Mouse (Mus musculus) bone marrow, adult 2 months (tissue): Measurements from ENCODE around the gene Uchl5. TPM values are rescaled to one million over a fixed set of nuclear protein-coding genes. Genes with fewer than 3 reads are reported as not detected.

Experiments
- H3K27ac ChIP-seq: fragments of 200-500 bp; 2 replicates; pipeline ENCODE4 v1.5.1; 2012; ENCODE audit warnings: low read depth, mild to moderate bottlenecking, control low read depth, inconsistent platforms, low read length; ENCODE audit not compliant: control insufficient read depth, poor library complexity, insufficient read depth
- H3K4me1 ChIP-seq: fragments of 200-500 bp; 2 replicates; pipeline ENCODE4 v1.6.1; 2011; ENCODE audit warnings: low read length; ENCODE audit not compliant: control insufficient read depth, insufficient read depth
- H3K4me3 ChIP-seq: fragments of 200-500 bp; replicated peaks from 2 replicates; pipeline ENCODE3; 2011; ENCODE audit warnings: mild to moderate bottlenecking, low read depth, low read length, control low read depth; ENCODE audit not compliant: control insufficient read depth
- CTCF ChIP-seq: fragments of 200-500 bp; IDR thresholded peaks from 2 replicates; pipeline ENCODE4 v1.5.1; 2011; ENCODE audit warnings: low read length, control low read depth; ENCODE audit not compliant: control insufficient read depth, insufficient read depth
- POLR2A ChIP-seq: fragments of 200-500 bp; IDR thresholded peaks from 2 replicates; pipeline ENCODE4 v1.6.1; 2011; ENCODE audit warnings: low read depth, mild to moderate bottlenecking, control low read depth, low read length, borderline replicate concordance; ENCODE audit not compliant: control insufficient read depth
- WGBS: fragments of 180-500 bp; shearing (Covaris S2); methylation state at CpG from one replicate; pipeline ENCODE4 v1.1.7; 2018; 5-methylcytosine and 5-hydroxymethylcytosine counted together
- polyA plus RNA-seq: library from polyadenylated mRNA; stranded (reverse); fragments of >200 nt; gene quantifications from 2 replicates; pipeline ENCODE4 v1.2.4, GENCODE M21; 2011; ENCODE audit warnings: low replicate concordance; ENCODE audit not compliant: missing spikeins, insufficient read depth, insufficient read length

The Uchl5 gene
- polyA plus RNA-seq, 1 experiment, result 90.7 TPM

DNA sequence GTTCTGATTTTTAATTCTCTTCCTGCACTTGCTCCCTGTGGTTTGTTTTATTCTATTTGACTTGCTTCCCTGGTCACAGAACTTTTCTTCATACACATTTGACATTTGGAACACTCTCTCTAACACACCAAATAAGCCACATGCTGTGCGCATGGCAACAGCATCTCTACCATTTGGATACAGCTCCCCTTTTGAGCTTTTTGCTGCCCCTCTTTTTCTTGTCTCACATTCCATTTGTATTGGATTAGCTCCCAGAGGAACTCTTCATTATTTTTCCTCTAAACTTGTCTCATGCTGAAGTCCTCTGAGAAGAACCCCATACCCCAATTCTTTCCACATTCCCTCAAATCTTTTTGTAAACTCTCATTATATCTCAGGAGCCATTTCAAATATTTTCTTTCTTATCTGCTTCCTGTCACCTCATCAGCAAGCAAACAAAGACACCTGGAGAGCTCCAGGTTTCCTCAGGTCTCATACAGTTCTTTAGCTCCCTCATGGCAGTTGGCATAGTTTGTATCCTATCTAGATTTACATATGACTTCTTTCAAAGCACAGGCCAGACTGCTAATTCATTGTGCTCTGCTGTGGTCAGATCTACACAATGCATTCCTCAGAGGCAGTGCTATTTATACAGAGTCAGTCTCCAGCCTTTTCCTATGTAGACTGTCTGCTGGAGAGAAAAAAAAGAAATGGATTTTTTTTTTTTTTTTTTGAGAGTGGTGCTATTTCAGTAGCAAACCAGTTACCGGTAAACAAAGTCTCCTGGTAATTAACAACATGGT lies 43.2 kb downstream of the Uchl5 start:
- no peak for TF ChIP-seq CTCF
- TF ChIP-seq POLR2A, result no peak
- Histone ChIP-seq H3K27ac (no peak overlapping the region), H3K4me3 (no peak overlapping the region), H3K4me1 (no peaks in the 10 kb centered on the region)
- WGBS, result 81% methylated on average over 2 of the region's 2 CpGs

DNA sequence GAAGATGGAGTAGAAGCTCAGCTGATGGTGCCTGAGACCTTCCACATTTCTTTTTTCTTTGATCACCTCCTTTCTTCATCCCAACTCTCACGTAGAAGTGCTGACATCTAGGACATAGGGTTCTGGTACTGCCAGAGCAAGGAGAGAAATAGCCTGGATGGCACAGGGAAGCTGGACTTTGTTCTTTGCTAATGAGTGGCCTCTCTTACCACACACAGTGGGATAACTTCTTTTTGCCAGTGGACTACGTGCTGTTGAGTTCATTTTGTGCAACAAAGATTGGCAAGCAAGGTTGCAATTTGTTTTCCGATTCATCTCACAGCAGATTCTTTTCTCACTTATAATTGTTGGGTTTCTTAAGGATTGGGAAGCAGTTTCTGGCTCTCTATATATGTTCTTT lies 45.6 kb downstream of the Uchl5 start:
- 67% methylated on average over 3 of the region's 3 CpGs for WGBS
- Histone ChIP-seq H3K4me3 (no peak overlapping the region), H3K27ac (no peak overlapping the region), H3K4me1 (no peaks in the 10 kb centered on the region)
- TF ChIP-seq POLR2A, result no peak
- no peak for TF ChIP-seq CTCF

DNA sequence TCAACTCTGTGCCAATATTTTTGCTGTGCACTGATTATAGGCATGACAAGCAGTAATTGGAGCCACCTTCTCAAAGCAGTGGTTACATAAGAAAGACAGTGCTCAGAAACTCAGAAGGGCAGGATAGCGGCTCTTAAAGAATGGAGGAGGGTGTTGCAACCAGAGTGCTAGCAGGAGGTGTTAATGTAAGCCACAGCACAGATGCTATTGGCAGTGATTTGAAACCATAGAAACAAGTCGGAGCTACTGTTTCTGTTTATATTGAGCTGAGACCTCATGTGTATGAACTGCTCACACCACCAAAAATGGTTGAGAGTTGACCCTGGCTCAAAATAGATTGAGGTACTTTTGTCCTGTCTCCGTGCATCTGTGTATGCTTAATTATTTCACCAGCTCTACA lies 53.6 kb downstream of the Uchl5 start:
- WGBS, result 78% methylated on average over 3 of the region's 3 CpGs
- no peak for TF ChIP-seq CTCF
- no peak for TF ChIP-seq POLR2A
- H3K27ac ChIP-seq, result no peak overlapping the region
- H3K4me3 ChIP-seq, result no peak overlapping the region
- no peaks in the 10 kb centered on the region for H3K4me1 ChIP-seq

DNA sequence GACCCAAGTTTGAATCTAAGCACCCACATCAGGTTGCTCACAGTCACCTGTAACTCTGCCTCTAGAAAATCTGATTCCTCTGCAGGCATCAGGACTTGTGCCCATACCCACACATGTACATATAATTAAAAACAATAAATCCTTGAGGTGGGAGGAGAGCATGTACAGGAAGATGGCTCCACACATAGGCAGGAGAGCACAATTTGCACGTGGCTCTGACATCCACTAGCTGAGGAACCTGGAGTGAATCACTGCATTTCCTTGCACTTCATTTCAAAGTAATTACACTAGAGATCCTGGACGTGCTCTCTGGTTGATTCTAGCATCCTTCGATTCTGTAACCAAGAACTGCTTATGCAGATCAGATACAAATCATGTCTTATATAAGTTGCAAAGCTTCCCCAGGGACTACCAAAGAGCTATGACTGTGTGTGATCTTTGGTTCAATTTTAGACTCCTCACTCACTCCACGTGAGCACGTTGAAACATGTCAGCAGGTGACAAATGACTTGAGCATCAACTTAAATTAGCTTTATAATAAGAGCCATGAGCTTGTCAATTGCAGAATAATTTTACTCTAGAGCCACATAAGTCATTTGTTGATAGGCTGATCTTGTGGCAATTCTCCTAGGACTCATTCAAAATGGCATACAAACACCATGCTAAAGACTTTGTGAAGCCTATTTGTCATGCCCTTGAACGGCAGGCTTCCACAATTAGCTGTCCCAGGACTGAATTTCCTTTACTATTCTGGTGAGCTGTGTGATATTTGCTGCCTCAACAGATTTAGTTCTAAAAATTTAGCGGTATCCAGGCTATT lies 59.5 kb downstream of the Uchl5 start:
- WGBS, result 68% methylated on average over 7 of the region's 7 CpGs
- no peak overlapping the region for H3K27ac ChIP-seq
- TF ChIP-seq POLR2A, result no peak
- TF ChIP-seq CTCF, result no peak

DNA sequence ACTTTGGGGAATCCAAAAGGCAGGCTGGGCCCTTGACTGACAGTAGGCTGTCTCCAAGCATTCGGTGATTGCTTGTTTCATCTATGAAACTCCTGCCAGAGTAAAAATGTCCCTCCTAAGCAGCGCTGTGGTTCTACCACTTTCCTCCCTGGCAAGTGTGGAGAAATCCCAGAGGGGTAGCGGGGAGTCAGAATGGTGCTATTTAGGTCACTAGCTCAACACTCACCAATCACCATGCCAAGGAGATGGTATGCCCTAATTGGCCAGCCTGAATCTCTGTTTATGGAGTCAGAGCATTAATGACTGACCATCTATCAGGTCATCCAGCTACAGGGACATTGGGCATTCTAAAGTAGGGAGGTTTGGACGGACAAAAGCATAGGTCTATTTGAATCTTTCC lies 60.6 kb downstream of the Uchl5 start:
- H3K4me1 ChIP-seq, result no peaks in the 10 kb centered on the region
- TF ChIP-seq CTCF (no peak), POLR2A (no peak)
- no peak overlapping the region for H3K27ac ChIP-seq
- H3K4me3 ChIP-seq, result no peak overlapping the region
- WGBS, result 82% methylated on average over 4 of the region's 4 CpGs

More for the DNA sequence above, 59.5 kb downstream of the Uchl5 start:
- Histone ChIP-seq H3K4me1 (no peaks in the 10 kb centered on the region), H3K4me3 (no peak overlapping the region)

DNA sequence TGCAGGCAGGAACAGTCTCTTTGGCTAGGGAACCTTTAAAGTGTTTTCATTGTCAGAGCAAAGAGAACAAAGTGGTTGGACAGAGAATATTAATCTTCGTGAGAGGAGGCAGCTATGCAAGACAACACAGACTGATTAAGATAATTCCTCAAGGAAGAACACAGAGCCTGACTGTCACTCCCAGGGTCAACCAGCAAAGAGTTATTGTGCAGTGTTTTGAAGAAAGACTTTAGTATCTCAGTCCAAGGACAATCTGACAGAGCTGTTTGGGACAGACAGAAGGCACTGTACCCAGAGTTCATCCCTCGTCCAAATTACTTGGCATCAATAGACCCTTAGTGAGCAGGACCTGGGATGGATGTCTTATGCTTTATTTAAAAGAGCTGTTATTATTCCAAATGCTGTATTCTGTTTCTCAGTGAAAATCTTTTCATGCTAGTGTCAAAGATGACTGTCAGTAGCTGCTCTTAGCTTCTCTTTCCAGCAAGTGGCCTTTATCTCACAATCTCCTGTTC lies 61.9 kb downstream of the Uchl5 start:
- H3K4me1 ChIP-seq, result no peaks in the 10 kb centered on the region
- WGBS, result 70% methylated on average over 2 of the region's 2 CpGs
- TF ChIP-seq CTCF (no peak), POLR2A (no peak)

DNA sequence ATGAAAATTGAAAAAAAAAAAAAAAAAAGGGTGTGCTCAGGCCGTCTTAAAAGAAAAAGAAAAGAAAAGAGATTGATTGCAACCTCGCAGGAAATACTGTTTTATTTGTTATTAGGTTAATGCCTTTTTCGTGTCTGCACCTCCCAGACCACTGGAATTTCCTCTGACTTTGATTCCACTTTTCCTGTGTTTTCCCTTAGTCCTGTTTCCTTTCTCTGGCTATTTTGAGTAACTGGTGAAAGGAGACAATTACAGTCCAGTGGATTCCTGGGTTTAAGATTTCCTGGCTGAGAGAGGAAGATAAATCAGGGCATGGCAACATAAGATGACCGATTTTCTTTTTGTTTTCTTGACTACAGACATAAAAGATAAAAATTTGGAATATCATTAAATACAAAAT lies 75.3 kb downstream of the Uchl5 start:
- WGBS, result 28% methylated on average over 4 of the region's 4 CpGs
- no peak for TF ChIP-seq POLR2A
- TF ChIP-seq CTCF, result no peak
- Histone ChIP-seq H3K27ac (no peak overlapping the region), H3K4me3 (no peak overlapping the region), H3K4me1 (no peaks in the 10 kb centered on the region)

More for the DNA sequence above, 61.9 kb downstream of the Uchl5 start:
- Histone ChIP-seq H3K27ac (no peak overlapping the region), H3K4me3 (no peak overlapping the region)

DNA sequence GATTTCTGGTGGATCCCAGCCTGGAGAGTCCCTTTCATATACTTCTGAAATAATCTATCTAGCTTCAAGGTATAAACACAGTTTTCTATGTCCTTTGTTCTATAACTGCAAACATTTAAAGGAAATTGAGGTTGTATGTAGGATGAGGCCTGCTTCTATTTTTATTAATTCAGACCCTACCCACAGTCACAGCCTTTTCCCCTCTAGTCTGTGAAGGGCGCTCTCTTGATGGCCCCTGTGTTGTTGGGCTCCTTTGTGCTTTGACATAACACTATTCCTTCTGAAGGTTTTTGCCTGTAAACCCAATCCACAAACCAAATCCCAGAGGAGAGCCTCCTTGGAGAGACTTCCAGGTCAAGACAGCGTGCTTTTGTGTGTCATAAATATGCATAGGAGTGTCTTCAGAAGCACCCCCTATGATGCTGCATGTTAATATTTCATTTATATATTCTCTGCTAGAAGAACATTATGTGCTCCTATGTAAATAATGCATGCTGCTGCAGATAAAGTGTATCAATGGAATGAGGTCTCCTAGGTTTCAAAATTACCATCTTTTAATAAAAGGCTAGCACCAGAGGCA lies 75.8 kb downstream of the Uchl5 start:
- Histone ChIP-seq H3K4me3 (no peak overlapping the region), H3K4me1 (no peaks in the 10 kb centered on the region), H3K27ac (no peak overlapping the region)
- no peak for TF ChIP-seq POLR2A
- TF ChIP-seq CTCF, result no peak
- WGBS, result 89% methylated on average over 2 of the region's 2 CpGs
